Mouse (Mus musculus) myocyte (in vitro differentiated cells): ENCODE results near the gene Faim2.

Source experiments
- E2F4 ChIP-seq: IDR thresholded peaks from one replicate; pipeline ENCODE4 v1.6.1; 2011; ENCODE audit warnings: mild to moderate bottlenecking, control low read depth, moderate library complexity; ENCODE audit not compliant: insufficient read depth
- MAX ChIP-seq: IDR thresholded peaks from one replicate; pipeline ENCODE4 v1.6.1; 2011; ENCODE audit warnings: low read depth, mild to moderate bottlenecking, control low read depth
- MYOD1 ChIP-seq, 3 experiments: IDR thresholded peaks; one replicate each; pipeline ENCODE4 v1.6.1; 2011; ENCODE audit warnings: control low read depth in 2 of 3, low read depth in 2 of 3, mild to moderate bottlenecking in 2 of 3, moderate library complexity in 1 of 3; ENCODE audit not compliant: insufficient read length in 2 of 3, control insufficient read depth in 1 of 3
- POLR2A ChIP-seq: IDR thresholded peaks from one replicate; pipeline ENCODE4 v1.6.1; 2011; ENCODE audit warnings: low read depth, mild to moderate bottlenecking, control low read depth, moderate library complexity; ENCODE audit not compliant: insufficient read length
- POLR2AphosphoS2 ChIP-seq: IDR thresholded peaks from one replicate; pipeline ENCODE4 v1.6.1; 2011; ENCODE audit warnings: low read depth, control low read depth; ENCODE audit not compliant: insufficient read length
- REST ChIP-seq: IDR thresholded peaks from one replicate; pipeline ENCODE4 v1.6.1; 2011; ENCODE audit warnings: mild to moderate bottlenecking, control low read depth, moderate library complexity; ENCODE audit not compliant: insufficient read depth, insufficient read length
- SRF ChIP-seq: IDR thresholded peaks from one replicate; pipeline ENCODE4 v1.6.1; 2011; ENCODE audit warnings: low read depth; ENCODE audit not compliant: control insufficient read depth, insufficient read length
- TCF12 ChIP-seq: IDR thresholded peaks from one replicate; pipeline ENCODE4 v1.6.1; 2011; ENCODE audit warnings: mild to moderate bottlenecking, control low read depth; ENCODE audit not compliant: poor library complexity, insufficient read depth, severe bottlenecking
- USF1 ChIP-seq: IDR thresholded peaks from one replicate; pipeline ENCODE4 v1.6.1; 2011; ENCODE audit warnings: low read depth, mild to moderate bottlenecking, control low read depth, moderate library complexity

GRCm38 (mm10) chr15:99519626-99520025 lies 8.3 kb downstream of the Faim2 start:
- no peak for TF ChIP-seq POLR2A
- TF ChIP-seq TCF12: no peak
- no peak for TF ChIP-seq E2F4
- TF ChIP-seq MYOD1 (IDR thresholded peaks at IDR 0.05; ENCODE audit: control insufficient read depth in 1 of 3, insufficient read length in 2 of 3, low read depth in 2 of 3): no peak
- no peak for TF ChIP-seq REST
- no peak for TF ChIP-seq SRF
- no peak for TF ChIP-seq MAX
- no peak for TF ChIP-seq USF1
- TF ChIP-seq POLR2AphosphoS2: no peak
